Mouse (Mus musculus) retina, postnatal 7 days (tissue): ENCODE measurements around the gene Otof.

Experiments used
- DNase-seq: peaks from one replicate; pipeline ENCODE4 v3.0.0-alpha.2; 2012; ENCODE audit warnings: low read depth, low spot score

The Otof gene

GRCm38 (mm10) chr5:30423572-30424244 is 38.0 kb downstream of the Otof start:
- peak; percentile 42 for DNase-seq

GRCm38 (mm10) chr5:30423121-30423520 is 38.6 kb downstream of the Otof start:
- no peak for DNase-seq

DNA sequence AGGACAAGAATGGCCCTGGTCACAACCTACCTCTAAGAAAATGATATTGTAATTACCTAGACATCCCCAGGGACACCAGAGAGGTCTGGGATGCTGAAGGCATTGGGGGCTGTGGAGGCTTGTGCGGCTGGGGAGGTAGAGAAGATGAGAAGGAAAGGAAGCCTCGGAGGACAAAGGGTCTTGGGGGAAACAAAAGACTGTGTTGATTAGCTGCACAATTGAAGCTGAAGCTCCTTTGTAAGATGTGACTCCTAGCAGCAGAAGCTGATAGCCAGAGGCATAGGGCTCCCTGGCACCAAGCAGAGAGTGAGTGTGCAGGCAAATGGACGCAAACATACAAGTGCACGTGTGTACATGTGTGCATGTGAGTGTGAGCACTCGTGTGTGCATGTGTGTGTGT is 45.1 kb downstream of the Otof start:
- no peak for DNase-seq

- no peak for DNase-seq
These were observed 45.9 kb downstream of the Otof start for GRCm38 (mm10) chr5:30415876-30416275.

- no peak for DNase-seq
These were observed 46.4 kb downstream of the Otof start for GRCm38 (mm10) chr5:30415381-30415780.

DNA sequence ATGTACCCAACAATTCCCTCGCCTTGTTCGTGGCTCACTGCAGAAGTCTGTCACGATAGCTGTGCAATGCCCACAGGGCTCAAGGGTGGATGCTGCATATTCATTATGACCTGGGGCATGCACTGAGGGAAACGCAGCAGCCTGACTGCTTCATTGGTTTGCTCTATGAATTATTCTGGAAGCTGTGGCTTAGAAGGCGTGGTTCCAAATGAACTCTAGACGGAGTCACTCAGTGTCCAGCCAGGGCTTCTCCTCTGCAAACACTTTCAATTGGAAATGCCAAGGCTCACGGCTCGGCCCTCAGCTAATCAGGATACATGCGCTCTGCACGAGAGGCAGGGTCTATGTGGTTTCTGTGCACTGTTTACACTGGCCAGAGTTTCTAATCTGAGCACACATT is 50.2 kb downstream of the Otof start:
- DNase-seq = no peak

GRCm38 (mm10) chr5:30406876-30407275 is 54.9 kb downstream of the Otof start:
- DNase-seq = no peak

DNA sequence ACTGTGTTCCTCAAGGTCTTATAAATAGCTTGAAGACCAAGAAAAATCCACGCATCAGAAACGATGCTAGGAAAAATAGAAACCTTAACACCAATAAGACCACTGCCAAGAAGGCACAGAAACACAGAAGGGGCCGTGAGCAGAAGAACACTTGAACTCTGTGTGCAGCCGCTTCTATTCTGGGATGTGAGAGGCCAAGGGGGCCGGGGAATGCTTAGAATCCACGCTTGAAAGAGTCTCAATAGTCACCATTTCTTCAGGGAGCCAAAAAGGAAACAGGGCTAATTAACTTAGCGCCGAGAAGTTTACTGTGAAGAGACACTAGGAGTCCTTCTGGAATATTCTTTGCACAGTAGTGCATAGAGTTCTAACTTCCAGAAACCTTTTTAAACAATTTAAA is 60.6 kb downstream of the Otof start:
- DNase-seq = no peak

DNA sequence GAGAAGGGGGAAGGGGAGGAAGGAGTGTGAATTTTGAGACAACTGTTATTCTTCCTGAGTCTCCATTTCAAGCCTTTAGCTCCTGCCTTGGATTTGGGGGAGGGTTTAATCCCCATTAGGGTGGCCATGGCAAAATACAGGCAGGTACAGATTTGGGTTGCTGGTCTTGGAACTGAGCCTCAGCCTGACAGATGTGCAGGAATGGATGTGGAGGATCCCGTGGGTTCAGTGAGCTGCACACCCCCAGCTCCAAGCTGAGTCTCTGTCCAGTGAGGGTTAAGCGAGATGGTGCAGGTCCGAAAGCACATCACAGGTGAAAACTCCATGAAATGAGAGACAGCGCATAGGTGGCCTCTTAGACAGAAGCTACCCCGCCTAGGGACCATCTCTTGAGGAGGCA is 61.2 kb downstream of the Otof start:
- no peak for DNase-seq

- DNase-seq = peak; percentile 44
These were observed 70.3 kb downstream of the Otof start for GRCm38 (mm10) chr5:30391473-30391872.

DNA sequence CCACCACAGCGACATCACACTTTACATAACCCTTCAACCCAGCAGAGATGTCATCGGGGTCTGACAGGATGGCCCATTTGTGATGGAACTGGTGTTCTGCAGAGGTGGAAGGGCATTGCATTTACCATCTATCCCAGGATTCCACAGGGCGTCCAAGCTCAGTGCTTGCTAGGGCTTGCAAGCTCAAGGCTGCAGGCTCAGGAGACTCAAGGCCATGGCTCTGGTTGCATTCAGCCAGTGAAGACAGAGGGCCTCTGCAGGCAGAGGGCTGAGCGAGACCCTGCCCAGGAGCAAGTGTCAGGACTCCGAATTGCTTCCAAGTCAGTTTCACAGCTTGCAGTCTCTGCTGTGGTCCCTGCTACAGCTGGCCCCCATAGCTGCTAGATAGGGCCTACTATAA is 71.9 kb downstream of the Otof start:
- DNase-seq = no peak

GRCm38 (mm10) chr5:30387726-30388125 is 74.0 kb downstream of the Otof start:
- no peak for DNase-seq

DNA sequence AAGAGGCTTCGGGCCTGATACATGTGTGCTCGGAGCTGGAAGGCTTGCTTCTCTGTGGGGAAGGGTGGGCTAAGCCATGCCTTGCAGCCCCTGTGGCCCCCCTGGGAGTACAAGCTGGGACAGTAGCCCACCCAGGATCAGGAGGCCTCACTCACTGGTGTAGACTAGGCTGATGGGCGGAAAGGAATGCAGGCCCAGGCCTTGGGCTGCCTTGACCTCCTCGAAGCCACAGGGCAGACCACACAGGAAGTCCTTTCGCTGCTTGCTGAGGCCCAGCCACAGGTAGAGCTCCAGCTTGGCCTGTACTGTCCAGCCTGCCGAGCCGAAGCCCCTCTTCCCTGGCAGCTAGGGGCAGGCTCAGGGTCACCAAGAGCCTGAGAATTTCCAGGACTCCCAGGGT is 78.9 kb downstream of the Otof start:
- DNase-seq = no peak

GRCm38 (mm10) chr5:30369426-30369825 is 92.3 kb downstream of the Otof start:
- DNase-seq = no peak

GRCm38 (mm10) chr5:30367405-30367804 is 94.3 kb downstream of the Otof start:
- DNase-seq = no peak

DNA sequence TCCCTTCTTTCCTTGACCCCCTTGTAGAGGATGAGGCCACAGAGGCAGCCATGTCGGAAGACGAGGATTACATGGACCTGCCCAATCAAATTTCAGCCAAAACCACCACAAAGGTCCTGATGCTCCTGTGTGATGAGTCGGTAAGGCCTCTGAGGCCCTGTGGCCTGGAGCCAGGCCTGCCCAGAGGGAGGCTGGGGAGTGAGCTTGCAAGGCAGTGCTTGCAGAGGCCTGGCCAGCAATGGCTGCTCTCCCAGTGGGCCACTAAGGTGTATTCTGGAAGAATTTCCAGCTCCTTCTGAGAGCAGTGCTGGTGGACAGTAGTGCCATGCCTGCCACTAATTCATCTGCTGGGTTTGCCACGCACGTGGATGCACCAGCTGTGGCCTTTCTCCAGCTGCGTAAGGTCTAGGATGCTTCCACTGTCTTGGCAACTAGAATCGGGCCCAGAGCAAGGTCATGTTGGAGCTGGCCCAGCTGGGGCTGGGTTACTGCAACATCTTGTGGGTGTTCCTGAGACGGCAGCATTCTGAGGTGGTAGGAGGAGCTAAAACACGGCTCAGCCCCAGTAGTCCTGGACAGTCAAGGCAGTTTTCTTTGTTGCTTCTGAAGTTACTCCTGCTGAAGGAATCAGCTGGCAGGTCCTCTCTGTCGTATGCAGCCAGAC is 103.2 kb downstream of the Otof start:
- no peak for DNase-seq

GRCm38 (mm10) chr5:30356647-30357046 is 105.1 kb downstream of the Otof start:
- no peak for DNase-seq

DNA sequence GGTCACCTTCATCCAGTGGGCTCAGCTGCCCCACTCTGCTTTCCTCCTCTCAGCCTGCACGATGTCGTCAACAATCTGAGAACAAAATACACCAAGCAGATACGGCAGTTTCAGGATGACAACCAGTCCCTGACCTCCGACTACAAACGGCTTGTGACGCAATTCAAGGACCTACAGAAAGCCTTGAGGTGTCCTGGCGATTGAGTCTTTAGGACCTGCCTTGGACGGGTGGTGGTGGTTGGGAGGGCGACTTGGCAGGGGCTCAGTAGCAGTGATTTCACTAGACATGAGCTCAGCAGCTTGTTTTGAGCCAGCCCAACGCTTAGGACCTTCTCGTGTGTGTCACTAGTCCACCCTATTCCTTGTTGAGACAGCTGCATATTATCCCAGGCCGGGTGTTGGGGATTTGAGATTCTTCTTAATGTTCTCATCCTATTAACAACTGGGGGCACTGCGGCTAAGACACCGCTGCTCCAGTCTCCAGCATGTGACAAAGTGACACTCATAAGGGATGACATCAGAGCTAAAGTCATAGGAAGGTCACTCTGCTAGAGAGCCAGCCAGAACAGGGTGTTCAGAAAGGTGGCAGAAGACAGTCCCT is 106.1 kb downstream of the Otof start:
- DNase-seq = peak; percentile 33

DNA sequence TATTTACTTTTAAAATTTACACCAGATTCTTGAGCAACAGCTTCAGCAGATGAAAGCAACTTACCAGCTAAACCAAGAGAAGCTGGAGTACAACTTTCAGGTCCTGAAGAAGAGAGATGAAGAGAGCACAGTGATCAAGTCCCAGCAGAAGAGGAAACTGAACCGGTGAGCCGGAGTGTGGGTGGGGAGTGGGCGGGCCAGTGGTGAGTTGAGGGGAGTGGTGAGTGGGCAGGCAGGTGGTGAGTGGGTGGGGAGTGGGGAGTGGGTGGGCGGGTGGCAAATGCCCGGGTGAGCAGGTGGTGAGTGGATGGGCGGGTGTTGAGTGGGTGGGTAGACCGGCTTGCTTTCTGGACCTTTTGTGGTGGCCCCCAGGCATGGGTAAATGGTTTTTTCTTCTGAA is 106.6 kb downstream of the Otof start:
- no peak for DNase-seq

DNA sequence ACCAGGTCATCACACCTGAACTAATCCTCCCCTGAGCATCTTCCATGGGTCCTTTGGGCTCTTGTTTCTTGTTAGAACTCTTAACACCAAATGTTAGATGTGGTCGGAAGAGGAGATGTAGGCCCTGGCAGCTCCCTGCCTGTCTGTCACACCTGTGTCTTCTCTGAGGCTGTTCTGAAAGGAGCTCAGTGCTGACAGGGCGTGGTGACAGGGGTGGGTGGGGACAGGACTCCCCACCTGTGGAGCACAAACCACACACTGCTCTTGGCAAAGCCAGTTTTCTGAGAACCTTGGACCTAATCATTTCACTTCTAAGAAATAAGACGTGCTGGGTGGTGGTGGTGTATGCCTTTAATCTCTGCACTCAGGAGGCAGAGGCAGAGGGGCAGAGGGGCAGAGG is 108.1 kb downstream of the Otof start:
- no peak for DNase-seq

DNA sequence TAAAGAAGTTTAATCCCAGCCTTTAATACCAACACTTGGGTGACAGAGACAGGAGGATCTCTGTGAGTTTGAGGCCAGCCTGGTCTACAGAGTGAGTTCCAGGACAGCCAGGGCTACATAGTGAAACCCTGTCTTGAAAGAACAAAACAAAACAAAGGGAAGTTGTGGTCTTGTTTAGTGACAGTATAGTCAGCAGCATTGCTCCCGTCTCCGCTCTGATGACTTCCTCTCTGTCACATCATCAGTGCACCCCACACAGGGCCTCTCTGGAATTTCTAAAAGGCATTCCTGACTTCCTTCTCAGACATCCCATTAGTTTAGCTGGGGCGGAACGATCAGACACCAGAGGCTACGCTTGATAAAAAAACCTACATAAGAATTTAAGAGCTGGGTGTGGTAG is 117.8 kb downstream of the Otof start:
- no peak for DNase-seq

- DNase-seq = peak; percentile 47
These were observed 118.6 kb downstream of the Otof start for GRCm38 (mm10) chr5:30343107-30343506.

DNA sequence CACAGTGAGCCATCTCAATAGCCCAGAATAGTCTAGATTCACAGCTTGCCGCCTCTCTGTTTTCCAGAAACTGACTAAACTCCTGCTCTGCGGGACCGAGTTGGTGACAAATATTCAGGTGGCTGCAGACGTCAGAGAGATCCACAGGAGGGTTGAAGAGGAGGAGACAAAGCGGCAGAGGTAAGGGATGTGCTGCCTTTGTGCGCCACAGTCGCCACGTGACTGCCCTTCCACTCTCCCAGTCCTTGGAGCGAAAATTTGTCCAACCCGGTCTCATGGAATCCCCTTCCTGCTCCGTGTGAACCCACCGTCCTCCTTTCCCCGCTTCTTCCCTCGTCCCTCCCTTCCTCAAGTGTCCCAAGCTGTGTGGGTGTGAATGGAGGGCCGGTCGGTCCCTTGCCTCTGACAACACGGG is 119.1 kb downstream of the Otof start:
- DNase-seq = no peak
